Mouse (Mus musculus): ENCODE results near the gene Gm21903.
"Not testable (repeated sequence)": the region's sequence is repeated elsewhere in the genome, so short reads cannot be mapped to it uniquely, and the experiment has no call there.

Gene Gm21903

DNA sequence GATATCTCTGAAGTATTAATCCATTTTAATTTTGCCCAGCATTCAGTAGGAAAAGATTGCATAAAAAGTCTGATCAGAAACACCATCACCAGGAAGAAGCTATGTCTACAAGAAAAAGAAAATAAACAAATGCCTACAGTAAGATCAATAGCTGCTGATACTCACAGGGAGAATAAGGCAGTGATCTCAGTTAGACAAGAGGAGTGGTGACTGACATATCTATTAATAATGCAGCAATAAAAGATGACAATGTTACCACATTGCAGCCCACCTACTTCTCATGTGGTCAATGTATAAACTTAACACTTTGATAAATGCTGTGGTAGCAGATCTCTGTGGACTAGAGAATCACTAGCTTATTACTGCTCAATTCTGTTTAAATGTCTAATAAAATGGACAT, at the start of gene Gm21903:
Gene Gm21903 (minus strand): TSS at position 101 of the 400 bp plus-strand sequence.
- no peak for DNase-seq

DNA sequence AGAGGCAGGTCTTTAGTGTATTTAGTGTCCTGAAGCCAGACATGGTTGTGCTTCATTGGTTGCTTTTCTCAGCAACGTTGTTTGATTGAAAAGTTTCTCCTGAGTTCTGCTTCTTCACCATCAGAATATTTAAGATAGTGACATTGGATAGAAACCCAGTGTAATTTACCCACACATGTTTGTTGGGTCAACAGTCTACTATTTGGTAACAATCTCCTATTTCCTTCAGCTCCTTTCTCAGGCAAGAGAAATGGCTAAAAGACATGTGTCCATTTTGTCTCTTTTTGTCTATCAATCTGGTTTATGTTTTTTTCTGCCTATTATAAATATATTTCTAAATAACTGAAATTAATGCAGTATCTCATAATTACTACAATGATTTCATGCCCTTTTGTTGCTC, 33.8 kb upstream of the Gm21903 start, which contains the start of gene Esp23:
Gene Esp23 (minus strand): TSS at position 101 of the 400 bp plus-strand sequence.
- DNase-seq = no peak

DNA sequence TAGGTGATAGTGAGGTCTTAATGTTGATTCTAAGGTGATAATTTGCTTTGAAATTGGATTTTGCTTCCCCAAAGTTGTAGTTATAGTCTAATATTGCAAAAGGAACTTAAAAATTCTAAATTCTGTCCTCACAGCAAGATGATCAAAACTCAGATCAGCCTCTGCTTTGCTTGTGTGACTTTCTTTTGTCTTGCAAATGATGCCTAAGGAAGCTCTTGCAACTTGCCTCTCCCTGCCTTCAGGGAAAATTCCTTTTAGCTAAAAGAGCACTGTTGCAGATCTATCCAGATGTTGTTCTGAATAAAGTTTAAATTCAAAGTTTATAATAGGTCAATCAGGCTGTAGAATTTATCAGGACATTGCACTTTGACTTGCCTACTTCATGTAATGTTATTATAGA, 20.5 kb upstream of the Gm21903 start:
- no peak for DNase-seq

DNA sequence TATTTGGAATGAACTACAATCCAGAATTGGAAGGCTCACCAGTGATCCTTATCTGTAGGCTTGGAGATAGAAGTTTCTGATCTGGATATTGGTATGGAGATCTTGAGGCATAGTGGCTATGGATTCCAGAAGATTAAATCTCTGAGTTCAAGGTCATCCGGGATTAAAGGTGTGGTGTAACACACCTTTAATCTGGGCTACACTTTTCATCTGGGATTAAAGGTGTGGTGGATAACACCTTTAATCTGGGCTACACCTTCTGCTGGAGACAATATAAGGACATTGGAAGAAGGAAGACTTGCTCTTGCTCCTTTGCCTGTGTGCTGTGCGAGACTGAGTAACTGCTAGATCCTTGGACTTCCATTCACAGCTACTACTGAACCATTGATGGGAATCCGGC, 6.7 kb downstream of the Gm21903 start, which contains the start of gene Esp24:
Gene Esp24 (plus strand): TSS at position 301 of the 400 bp plus-strand sequence.
- DNase-seq = not testable (repeated sequence)

DNA sequence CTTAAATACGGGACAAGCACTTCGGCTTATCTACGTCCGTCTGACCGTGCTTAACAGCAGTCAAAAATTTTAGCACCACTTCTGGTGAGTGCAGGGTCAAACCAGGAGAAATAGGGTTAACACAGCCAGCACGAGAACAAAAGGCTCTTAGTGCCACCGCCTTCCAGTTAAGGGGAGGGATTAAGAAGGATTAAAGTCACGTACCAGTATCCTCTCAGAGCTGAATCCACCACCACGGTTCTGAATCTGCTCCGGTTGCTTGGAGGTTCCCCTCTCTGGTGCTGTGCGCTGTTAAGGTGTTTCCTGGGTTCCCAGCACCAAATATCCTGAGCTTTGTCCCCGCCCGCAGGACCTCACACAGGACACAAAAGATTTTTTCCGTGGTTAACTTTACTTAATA, 26.0 kb downstream of the Gm21903 start:
- DNase-seq = no peak

DNA sequence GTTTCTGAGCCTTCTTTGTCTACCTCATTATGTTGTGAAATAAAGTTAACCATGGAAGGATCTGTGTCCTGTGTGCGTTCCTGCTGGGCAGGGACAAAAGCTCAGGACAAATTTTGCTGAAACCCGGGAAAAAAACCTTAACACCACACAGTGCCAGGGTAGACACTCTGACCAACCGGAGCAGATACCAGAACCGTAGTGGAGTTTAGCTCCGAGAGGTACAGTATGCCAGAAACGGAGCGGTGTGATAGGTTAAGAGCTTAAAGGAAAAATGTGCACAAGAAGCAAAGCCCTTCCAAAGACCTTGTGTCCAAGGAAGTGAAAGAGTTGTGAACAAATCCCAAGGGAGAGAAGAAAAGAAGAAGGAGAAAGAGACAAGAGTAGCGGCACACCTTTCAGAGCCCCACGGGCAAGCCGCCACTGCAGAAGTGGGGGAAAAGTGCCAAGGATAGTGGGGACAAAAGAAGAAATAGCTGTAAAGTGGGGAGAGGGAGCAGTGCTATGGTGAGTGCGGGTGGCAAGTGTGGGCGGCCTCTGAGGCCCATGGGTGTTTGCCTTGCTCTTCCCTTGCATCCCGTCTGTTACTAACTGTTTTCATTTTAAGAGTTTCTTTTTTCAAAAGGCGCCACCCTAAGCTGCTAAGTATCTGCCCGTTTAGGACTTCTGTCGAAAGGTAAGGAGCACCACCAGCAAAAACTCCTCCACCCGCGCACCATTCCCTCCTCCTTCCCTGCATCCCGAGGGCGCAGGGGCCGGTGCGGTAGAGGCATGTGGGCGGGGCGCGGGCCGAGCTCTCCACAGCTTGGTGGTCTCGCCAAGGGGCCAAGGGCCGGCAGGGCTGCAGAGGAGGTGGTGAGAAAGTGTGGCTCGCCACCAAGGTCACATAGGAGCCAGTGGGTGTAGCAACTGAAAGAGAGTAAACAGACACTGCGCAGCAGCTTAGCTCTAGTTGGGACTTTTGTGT, 32.2 kb downstream of the Gm21903 start:
- no peak for DNase-seq

DNA sequence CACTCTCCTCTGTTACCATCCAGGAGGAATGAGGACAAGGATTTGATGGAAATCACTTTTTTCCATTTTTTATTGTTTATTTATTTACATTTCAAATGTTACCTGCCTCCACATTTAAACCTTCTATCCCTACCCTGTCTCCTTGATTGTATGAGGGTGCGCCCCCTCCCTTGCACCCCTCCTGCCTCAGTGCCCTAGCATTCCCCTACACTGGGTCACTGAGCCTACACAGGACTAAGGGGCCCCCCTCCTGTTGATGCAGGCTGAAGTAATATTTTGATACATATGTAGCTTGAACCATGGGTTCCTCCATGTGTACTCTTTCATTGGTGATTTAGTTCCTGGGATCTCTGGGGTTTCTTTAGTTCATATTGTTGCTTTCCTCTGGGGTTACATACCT, 33.3 kb downstream of the Gm21903 start:
- DNase-seq = no peak
